Mouse (Mus musculus) heart, adult 2 months (tissue): ENCODE results near the gene H2al1g. TPM values are rescaled to one million over a fixed set of nuclear protein-coding genes. Genes with fewer than 3 reads are reported as not detected.
"Not testable (repeated sequence)": the region's sequence is repeated elsewhere in the genome, so short reads cannot be mapped to it uniquely, and the experiment has no call there.

Experiments
- DNase-seq, 2 experiments: peaks; one replicate each; pipeline ENCODE4 v3.0.0; 2021
- H3K27ac ChIP-seq: fragments of 200-600 bp; 2 replicates; pipeline ENCODE4 v1.8.1; 2022
- H3K27me3 ChIP-seq: fragments of 200-500 bp; 2 replicates; pipeline ENCODE4 v1.6.1; 2012; ENCODE audit warnings: mild to moderate bottlenecking, low read length, inconsistent platforms, mixed read lengths; ENCODE audit not compliant: control insufficient read depth, insufficient read depth
- H3K36me3 ChIP-seq: fragments of 200-500 bp; 2 replicates; pipeline ENCODE4 v1.6.1; 2012; ENCODE audit warnings: low read length, inconsistent platforms; ENCODE audit not compliant: control insufficient read depth, insufficient read depth
- H3K4me1 ChIP-seq: fragments of 200-500 bp; 2 replicates; pipeline ENCODE4 v1.6.1; 2011; ENCODE audit warnings: low read length; ENCODE audit not compliant: control insufficient read depth, insufficient read depth
- H3K4me3 ChIP-seq: fragments of 200-600 bp; 2 replicates; pipeline ENCODE4 v1.8.1; 2022
- H3K79me2 ChIP-seq: fragments of 200-500 bp; replicated peaks from 2 replicates; pipeline ENCODE4 v1.6.1; 2012; ENCODE audit warnings: mild to moderate bottlenecking, inconsistent platforms, low read length, moderate library complexity, mixed read lengths; ENCODE audit not compliant: control insufficient read depth, insufficient read depth
- H3K9ac ChIP-seq: fragments of 200-500 bp; 2 replicates; pipeline ENCODE4 v1.6.1; 2012; ENCODE audit warnings: low read depth, mild to moderate bottlenecking, control low read depth, inconsistent platforms, low read length, mixed read lengths
- CTCF ChIP-seq: fragments of 200-600 bp; IDR thresholded peaks from 2 replicates; pipeline ENCODE4 v1.8.1; 2022; ENCODE audit warnings: antibody characterized with exemption, mild to moderate bottlenecking, moderate library complexity
- EP300 ChIP-seq: fragments of 200-500 bp; IDR thresholded peaks from 2 replicates; pipeline ENCODE4 v1.6.1; 2011; ENCODE audit warnings: low read depth, low read length, control low read depth; ENCODE audit not compliant: insufficient read depth
- POLR2A ChIP-seq: fragments of 200-500 bp; IDR thresholded peaks from 2 replicates; pipeline ENCODE4 v1.6.1; 2011; ENCODE audit warnings: mild to moderate bottlenecking, low read depth, low read length, control low read depth; ENCODE audit not compliant: insufficient read depth
- WGBS: fragments of 180-500 bp; shearing (Covaris S2); methylation state at CpG from one replicate; pipeline ENCODE4 v1.1.7; 2018; 5-methylcytosine and 5-hydroxymethylcytosine counted together
- intact Hi-C: fragments of 180-260 bp; cut with DNase I; formaldehyde crosslinking; loops from one replicate; pipeline ENCODE4 v1.15.1; 2025
- long read RNA-seq: library from polyadenylated mRNA; stranded (forward); transcript quantifications from one replicate; pipeline ENCODE4 v2.0.0, GENCODE M21; 2021
- polyA plus RNA-seq: library from polyadenylated mRNA; depleted of rRNA; stranded (reverse); fragments of >200 nt; gene quantifications from 2 replicates; pipeline ENCODE4 v1.2.3, GENCODE M21; 2012; rRNA removed
- total RNA-seq, 2 experiments: library from RNA; stranded (reverse); gene quantifications; 2 replicates each; pipeline ENCODE4 v1.2.3; 2021

Gene H2al1g
- total RNA-seq (not detected), polyA plus RNA-seq (not detected in 2 replicates)
- long read RNA-seq = 0 reads

GRCm38 (mm10) chrX:11317956-11318355 is at the start of gene H2al1g:
Gene H2al1g (plus strand): TSS chrX:11318256.
- DNase-seq, H3K4me1 ChIP-seq, H3K9ac ChIP-seq, H3K79me2 ChIP-seq, H3K27ac ChIP-seq, H3K36me3 ChIP-seq, intact Hi-C loops, H3K4me3 ChIP-seq, H3K27me3 ChIP-seq: not testable (repeated sequence)
- no CpG with 5 or more reads among the region's 3 CpGs for WGBS

- intact Hi-C loops = no loop called here
- Histone ChIP-seq H3K9ac (no peak overlapping the region), H3K79me2 (no peaks in the 10 kb centered on the region), H3K36me3 (no peaks in the 10 kb centered on the region), H3K4me1 (peaks cover 2% of the 10 kb centered on the region), H3K4me3 (no peak overlapping the region), H3K27ac (no peak overlapping the region), H3K27me3 (no peaks in the 10 kb centered on the region)
- WGBS = 74% methylated on average over 3 of the region's 3 CpGs
- peak; percentile 28 to 47 for DNase-seq
- TF ChIP-seq EP300 (no peak), POLR2A (no peak), CTCF (no peak)
Measured at GRCm38 (mm10) chrX:11269074-11269473, 49.0 kb upstream of the H2al1g start.

GRCm38 (mm10) chrX:11273190-11273589 is 44.9 kb upstream of the H2al1g start:
- H3K27me3 ChIP-seq = no peaks in the 10 kb centered on the region
- no peak for TF ChIP-seq CTCF
- no peak for TF ChIP-seq POLR2A
- TF ChIP-seq EP300 = no peak
- H3K79me2 ChIP-seq = no peaks in the 10 kb centered on the region
- intact Hi-C loops = no loop called here
- DNase-seq = no peak
- H3K9ac ChIP-seq = no peak overlapping the region
- H3K4me3 ChIP-seq = no peak overlapping the region
- 77% methylated on average over 3 of the region's 3 CpGs for WGBS
- no peaks in the 10 kb centered on the region for H3K36me3 ChIP-seq
- no peaks in the 10 kb centered on the region for H3K4me1 ChIP-seq
- H3K27ac ChIP-seq = no peak overlapping the region

GRCm38 (mm10) chrX:11277083-11277482 is 41.0 kb upstream of the H2al1g start:
- no peaks in the 10 kb centered on the region for H3K27me3 ChIP-seq
- no peak overlapping the region for H3K27ac ChIP-seq
- WGBS = 65% methylated on average over 6 of the region's 6 CpGs
- no peaks in the 10 kb centered on the region for H3K36me3 ChIP-seq
- H3K79me2 ChIP-seq = no peaks in the 10 kb centered on the region
- H3K4me3 ChIP-seq = no peak overlapping the region
- TF ChIP-seq CTCF (no peak), POLR2A (no peak), EP300 (no peak)
- intact Hi-C loops = no loop called here
- no peak for DNase-seq
- no peaks in the 10 kb centered on the region for H3K4me1 ChIP-seq
- no peak overlapping the region for H3K9ac ChIP-seq

GRCm38 (mm10) chrX:11280741-11281140 is 37.3 kb upstream of the H2al1g start:
- Histone ChIP-seq H3K4me1 (no peaks in the 10 kb centered on the region), H3K79me2 (no peaks in the 10 kb centered on the region), H3K27me3 (no peaks in the 10 kb centered on the region), H3K9ac (no peak overlapping the region), H3K4me3 (no peak overlapping the region), H3K36me3 (no peaks in the 10 kb centered on the region), H3K27ac (no peak overlapping the region)
- DNase-seq = no peak
- 66% methylated on average over 2 of the region's 2 CpGs for WGBS
- TF ChIP-seq EP300 = no peak
- TF ChIP-seq POLR2A = no peak
- TF ChIP-seq CTCF = no peak
- intact Hi-C loops = no loop called here

GRCm38 (mm10) chrX:11288306-11288882 is 29.7 kb upstream of the H2al1g start:
- H3K27me3 ChIP-seq = no peaks in the 10 kb centered on the region
- no peak overlapping the region for H3K27ac ChIP-seq
- 39% methylated on average over 14 of the region's 14 CpGs for WGBS
- TF ChIP-seq POLR2A (no peak), CTCF (no peak), EP300 (no peak)
- no peak overlapping the region for H3K9ac ChIP-seq
- H3K4me1 ChIP-seq = peaks cover 4% of the 10 kb centered on the region; the same call in 1 of the 2 replicates
- H3K36me3 ChIP-seq = no peaks in the 10 kb centered on the region
- peak in 1 of 2 experiments; percentile 4 for DNase-seq
- no peaks in the 10 kb centered on the region for H3K79me2 ChIP-seq
- H3K4me3 ChIP-seq = no peak overlapping the region
- intact Hi-C loops = no loop called here
